Mouse (Mus musculus) forebrain, embryonic 16.5 days (tissue): ENCODE results near the gene Vmn1r50. TPM values are rescaled to one million over a fixed set of nuclear protein-coding genes. Genes with fewer than 3 reads are reported as not detected.
"Not testable (repeated sequence)": the region's sequence is repeated elsewhere in the genome, so short reads cannot be mapped to it uniquely, and the experiment has no call there.

Experiments
- ATAC-seq: fragments of 200-750 bp; cut with Nextera tagmentation; 2 replicates; pipeline ENCODE4 v1.8.0; 2017; ENCODE audit warnings: mild to moderate bottlenecking, moderate library complexity
- H3K27ac ChIP-seq: fragments of 300-500 bp; sonication (generic); 2 replicates; pipeline ENCODE4 v1.5.1; 2014; ENCODE audit warnings: low read length, control low read depth
- H3K27me3 ChIP-seq: fragments of 300-500 bp; sonication (generic); replicated peaks from 2 replicates; pipeline ENCODE4 v1.6.1; 2014; ENCODE audit warnings: low read length; ENCODE audit not compliant: control insufficient read depth, insufficient read depth
- H3K36me3 ChIP-seq: fragments of 300-500 bp; sonication (generic); 2 replicates; pipeline ENCODE4 v1.6.1; 2014; ENCODE audit not compliant: control insufficient read depth, insufficient read depth
- H3K4me1 ChIP-seq: fragments of 300-500 bp; sonication (generic); replicated peaks from 2 replicates; pipeline ENCODE4 v1.6.1; 2014; ENCODE audit warnings: low read length; ENCODE audit not compliant: control insufficient read depth, insufficient read depth
- H3K4me2 ChIP-seq: fragments of 300-500 bp; sonication (generic); 2 replicates; pipeline ENCODE4 v1.6.1; 2014; ENCODE audit warnings: mild to moderate bottlenecking, low read length, control low read depth
- H3K4me3 ChIP-seq: fragments of 300-500 bp; sonication (generic); replicated peaks from 2 replicates; pipeline ENCODE4 v1.5.1; 2014; ENCODE audit warnings: mild to moderate bottlenecking, low read length, control low read depth
- H3K9ac ChIP-seq: fragments of 300-500 bp; sonication (generic); replicated peaks from 2 replicates; pipeline ENCODE4 v1.6.1; 2014; ENCODE audit warnings: low read depth, low read length, control low read depth
- H3K9me3 ChIP-seq: fragments of 300-500 bp; sonication (generic); 2 replicates; pipeline ENCODE4 v1.6.1; 2016; ENCODE audit warnings: low read length; ENCODE audit not compliant: control insufficient read depth
- WGBS: fragments of 180-500 bp; shearing (Covaris S2); extraction: QIAGEN DNeasy Blood & Tissue Kit; methylation state at CpG from one replicate; pipeline ENCODE4 v1.1.7; 2014; 5-methylcytosine and 5-hydroxymethylcytosine counted together
- polyA plus RNA-seq: library from polyadenylated mRNA; unstranded; fragments of >200 nt; fragmentation: Nextera tagmentation; extraction: Ambion mirVana; gene quantifications from 2 replicates; pipeline ENCODE4 v1.2.1, GENCODE M21; 2015

Vmn1r50 gene
- not detected in 2 replicates for polyA plus RNA-seq

DNA sequence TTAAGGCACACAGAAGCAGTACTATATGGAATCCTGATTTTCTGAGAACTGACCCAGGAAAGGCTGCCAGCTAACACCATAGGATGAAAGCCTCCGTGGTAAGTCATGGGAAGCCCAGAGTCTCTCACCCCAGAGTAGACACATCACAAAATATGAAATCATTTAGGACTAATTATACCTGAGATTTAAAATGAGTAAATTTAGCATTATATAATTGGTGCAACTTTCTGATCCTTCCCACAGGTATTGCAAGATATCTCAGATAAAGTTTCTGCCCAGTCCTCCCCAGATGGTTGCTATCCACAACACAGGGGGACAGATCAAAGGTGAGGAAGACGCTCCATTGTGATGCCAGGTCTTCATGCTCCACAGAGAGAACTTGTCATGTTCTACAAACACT lies at the start of gene Vmn1r50:
Gene Vmn1r50 (plus strand): TSS at position 301 of the 400 bp plus-strand sequence.
- Histone ChIP-seq H3K4me2 (no peak within 1 kb of the TSS), H3K36me3 (no peaks in the 10 kb centered on the region), H3K27me3 (no peaks in the 10 kb centered on the region), H3K4me1 (no peaks in the 10 kb centered on the region), H3K4me3 (no peak within 1 kb of the TSS), H3K9me3 (no peaks in the 10 kb centered on the region), H3K27ac (no peak within 1 kb of the TSS), H3K9ac (no peak within 1 kb of the TSS)
- no peak for ATAC-seq
- WGBS, result 65% methylated on average over 2 of the region's 2 CpGs

DNA sequence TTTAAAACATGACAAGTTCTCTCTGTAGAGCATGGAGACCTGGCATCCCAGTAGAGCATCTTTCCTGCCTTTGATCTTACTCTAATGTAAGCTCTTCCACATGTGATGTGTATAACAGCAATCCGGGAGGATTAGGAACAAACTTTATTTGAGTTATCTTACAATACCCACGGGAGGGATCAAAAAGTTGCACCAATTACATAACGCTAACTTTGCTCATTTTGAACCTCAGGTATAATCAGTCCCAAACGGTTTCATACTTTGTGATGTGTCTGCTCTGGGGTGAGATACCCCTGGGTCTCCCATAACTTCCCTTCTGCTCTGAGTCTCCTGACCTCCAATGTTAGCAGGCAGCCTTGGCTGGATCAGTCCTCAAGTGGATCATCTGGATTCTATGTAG lies 22.8 kb upstream of the Vmn1r50 start, which contains the start of gene Vmn1r49:
Gene Vmn1r49 (minus strand): TSS at position 101 of the 400 bp plus-strand sequence.
- 83% methylated on average over 4 of the region's 4 CpGs for WGBS
- no peak within 1 kb of the TSS for H3K4me3 ChIP-seq
- no peak within 1 kb of the TSS for H3K4me2 ChIP-seq
- H3K9me3 ChIP-seq, result peaks cover 3% of the 10 kb centered on the region; the same call in 1 of the 2 replicates
- H3K27me3 ChIP-seq, result no peaks in the 10 kb centered on the region
- no peaks in the 10 kb centered on the region for H3K4me1 ChIP-seq
- H3K36me3 ChIP-seq, result no peaks in the 10 kb centered on the region
- H3K9ac ChIP-seq, result no peak within 1 kb of the TSS
- no peak for ATAC-seq
- no peak within 1 kb of the TSS for H3K27ac ChIP-seq

DNA sequence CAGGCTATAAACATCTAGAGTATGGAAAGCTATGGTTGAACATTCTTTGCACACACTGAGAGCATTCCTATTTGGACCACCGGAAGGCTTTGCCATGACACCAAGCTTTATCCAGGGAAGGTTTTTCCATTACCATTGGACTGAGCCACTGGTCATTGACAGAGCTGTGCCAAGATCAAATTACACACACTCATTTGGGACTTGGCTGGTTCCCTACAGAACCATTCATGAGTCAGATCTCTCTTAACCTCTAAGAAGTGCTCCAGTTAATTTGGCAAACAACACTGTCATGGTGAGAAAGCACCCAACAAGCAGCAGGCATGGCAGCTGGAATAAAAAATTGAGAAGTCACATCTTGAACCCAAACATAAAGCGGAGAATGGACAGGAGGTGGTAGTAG lies 664 bp upstream of the Vmn1r50 start:
- Histone ChIP-seq H3K4me1 (no peaks in the 10 kb centered on the region), H3K27ac (no peak overlapping the region), H3K9me3 (no peaks in the 10 kb centered on the region), H3K4me2 (no peak overlapping the region), H3K4me3 (no peak overlapping the region), H3K27me3 (no peaks in the 10 kb centered on the region), H3K36me3 (no peaks in the 10 kb centered on the region), H3K9ac (no peak overlapping the region)
- WGBS, result 94% methylated on average over 2 of the region's 2 CpGs
- no peak for ATAC-seq

DNA sequence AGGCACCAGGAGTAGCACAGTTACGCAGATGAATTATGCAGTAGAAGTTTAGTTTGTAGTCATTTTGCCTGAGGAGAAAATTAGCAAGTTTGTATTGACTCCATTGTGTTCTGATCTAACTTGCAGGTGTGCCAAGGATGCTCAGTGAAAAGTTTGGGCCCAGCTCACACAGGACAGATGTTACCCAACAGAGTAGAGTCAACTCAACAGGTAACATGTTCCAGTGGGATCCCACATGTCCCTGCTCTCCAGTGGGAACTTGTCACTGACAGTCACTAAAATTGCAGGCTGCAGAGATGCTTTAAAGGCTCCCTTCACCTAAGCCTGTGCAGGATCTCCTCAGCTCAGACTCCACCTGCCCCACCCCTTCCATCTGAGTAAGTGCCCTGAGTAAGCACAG lies 21.1 kb downstream of the Vmn1r50 start, which contains the start of gene Vmn1r51:
Gene Vmn1r51 (plus strand): TSS at position 301 of the 400 bp plus-strand sequence.
- not testable (repeated sequence) for H3K9me3 ChIP-seq, H3K4me1 ChIP-seq, H3K9ac ChIP-seq, H3K27ac ChIP-seq, H3K4me2 ChIP-seq, H3K36me3 ChIP-seq, H3K27me3 ChIP-seq, ATAC-seq, H3K4me3 ChIP-seq
- WGBS, result 92% methylated on average over 1 of the region's 1 CpGs

Other genes with a start within 250 kb of the Vmn1r50 start
- not detected in 2 replicates for gene Vmn1r42, start 225.0 kb upstream of the Vmn1r50 start, polyA plus RNA-seq
- gene Vmn1r43, start 225.0 kb upstream of the Vmn1r50 start, polyA plus RNA-seq, result not detected in 2 replicates
- gene Vmn1r44, start 217.8 kb upstream of the Vmn1r50 start, polyA plus RNA-seq, result not detected in 2 replicates
- gene Vmn1r45, start 160.8 kb upstream of the Vmn1r50 start, polyA plus RNA-seq, result not detected in 2 replicates
- gene Vmn1r46, start 132.1 kb upstream of the Vmn1r50 start, polyA plus RNA-seq, result not detected in 2 replicates
- gene Vmn1r47, start 85.3 kb upstream of the Vmn1r50 start, polyA plus RNA-seq, result not detected in 2 replicates
- not detected in 2 replicates for gene Vmn1r48, start 64.6 kb upstream of the Vmn1r50 start, polyA plus RNA-seq
- gene Vmn1r49, start 22.9 kb upstream of the Vmn1r50 start, polyA plus RNA-seq, result not detected in 2 replicates
- gene Vmn1r51, start 21.2 kb downstream of the Vmn1r50 start, polyA plus RNA-seq, result not detected in 2 replicates
- not detected in 2 replicates for gene Vmn1r52, start 73.4 kb downstream of the Vmn1r50 start, polyA plus RNA-seq
- not detected in 2 replicates for gene V1ra8, start 101.4 kb downstream of the Vmn1r50 start, polyA plus RNA-seq
- not detected in 2 replicates for gene Vmn1r53, start 123.0 kb downstream of the Vmn1r50 start, polyA plus RNA-seq
- not detected in 2 replicates for gene Vmn1r54, start 144.9 kb downstream of the Vmn1r50 start, polyA plus RNA-seq
- gene BC048671, start 199.8 kb downstream of the Vmn1r50 start, polyA plus RNA-seq, result not detected in 2 replicates
- gene Chst13, start 223.8 kb downstream of the Vmn1r50 start, polyA plus RNA-seq, result not detected in 2 replicates
- gene Uroc1, start 231.9 kb downstream of the Vmn1r50 start, polyA plus RNA-seq, result not detected in 2 replicates